Mouse (Mus musculus): Measurements from ENCODE around the gene Vrk3. TPM values are rescaled to one million over a fixed set of nuclear protein-coding genes. Genes with fewer than 3 reads are reported as not detected.
"Not testable (repeated sequence)": the region's sequence is repeated elsewhere in the genome, so short reads cannot be mapped to it uniquely, and the experiment has no call there.

Vrk3 gene
- polyA plus RNA-seq, 1 experiment from 2014 or later = 46.9 TPM

GRCm38 (mm10) chr7:44745076-44745475 is 3.1 kb upstream of the Vrk3 start:
- Histone ChIP-seq H3K4me1 (replicated peaks; ENCODE audit: control insufficient read depth, insufficient read depth, low read length) (peaks cover 23% of the 10 kb centered on the region), H3K4me3 (ENCODE audit: low read length) (peak overlapping the region; percentile 48), H3K27me3 (ENCODE audit: control insufficient read depth, insufficient read depth, low read depth, low read length) (no peaks in the 10 kb centered on the region), H3K27ac (ENCODE audit: low read length) (no peak overlapping the region), H3K9me3 (ENCODE audit: control insufficient read depth, low read length) (no peaks in the 10 kb centered on the region), H3K9ac (ENCODE audit: low read length) (peak overlapping the region; percentile 62), H3K36me3 (ENCODE audit: control insufficient read depth, insufficient read depth, low read length) (no peaks in the 10 kb centered on the region), H3K4me2 (ENCODE audit: low read depth, low read length) (peak overlapping the region; percentile 74)
- 0% methylated on average over 18 of the region's 18 CpGs for WGBS
- peak; percentile 56 for ATAC-seq (ENCODE audit: low read depth)

GRCm38 (mm10) chr7:44747115-44747514 is 1.1 kb upstream of the Vrk3 start:
- no peaks in the 10 kb centered on the region for H3K9me3 ChIP-seq (ENCODE audit: control insufficient read depth, low read length)
- WGBS = 60% methylated on average over 4 of the region's 4 CpGs
- peak overlapping the region; percentile 69 for H3K9ac ChIP-seq (ENCODE audit: low read length)
- peaks cover 23% of the 10 kb centered on the region for H3K4me1 ChIP-seq (replicated peaks; ENCODE audit: control insufficient read depth, insufficient read depth, low read length)
- no peak overlapping the region for H3K27ac ChIP-seq (ENCODE audit: low read length)
- H3K4me3 ChIP-seq (ENCODE audit: low read length) = peak overlapping the region; percentile 75
- H3K4me2 ChIP-seq (ENCODE audit: low read depth, low read length) = peak overlapping the region; percentile 90
- H3K36me3 ChIP-seq (ENCODE audit: control insufficient read depth, insufficient read depth, low read length) = no peaks in the 10 kb centered on the region
- no peak for ATAC-seq (ENCODE audit: low read depth)
- H3K27me3 ChIP-seq (ENCODE audit: control insufficient read depth, insufficient read depth, low read depth, low read length) = no peaks in the 10 kb centered on the region

- H3K9me3 ChIP-seq (ENCODE audit: control insufficient read depth, low read length); H3K27me3 ChIP-seq (ENCODE audit: control insufficient read depth, insufficient read depth, low read depth, low read length); H3K4me3 ChIP-seq (ENCODE audit: low read length); H3K4me2 ChIP-seq (ENCODE audit: low read depth, low read length); H3K9ac ChIP-seq (ENCODE audit: low read length); ATAC-seq (ENCODE audit: low read depth); H3K27ac ChIP-seq (ENCODE audit: low read length): not testable (repeated sequence)
- peaks cover 16% of the 10 kb centered on the region for H3K4me1 ChIP-seq (replicated peaks; ENCODE audit: control insufficient read depth, insufficient read depth, low read length)
- peaks cover 19% of the 10 kb centered on the region for H3K36me3 ChIP-seq (ENCODE audit: control insufficient read depth, insufficient read depth, low read length)
- 87% methylated on average over 1 of the region's 1 CpGs for WGBS
Measured at GRCm38 (mm10) chr7:44750950-44751349, 2.7 kb downstream of the Vrk3 start, which contains the start of gene Zfp473. Gene Zfp473, minus strand, starts transcription at chr7:44751050.

- WGBS = 64% methylated on average over 2 of the region's 2 CpGs
Measured at GRCm38 (mm10) chr7:44757164-44757563, 9.0 kb downstream of the Vrk3 start.

GRCm38 (mm10) chr7:44760366-44760765 is 12.2 kb downstream of the Vrk3 start:
- Histone ChIP-seq H3K4me3 (ENCODE audit: low read length) (no peak overlapping the region), H3K9me3 (ENCODE audit: control insufficient read depth, low read length) (no peaks in the 10 kb centered on the region), H3K36me3 (ENCODE audit: control insufficient read depth, insufficient read depth, low read length) (peaks cover 31% of the 10 kb centered on the region), H3K4me1 (replicated peaks; ENCODE audit: control insufficient read depth, insufficient read depth, low read length) (no peaks in the 10 kb centered on the region), H3K27ac (ENCODE audit: low read length) (no peak overlapping the region), H3K4me2 (ENCODE audit: low read depth, low read length) (no peak overlapping the region), H3K9ac (ENCODE audit: low read length) (no peak overlapping the region), H3K27me3 (ENCODE audit: control insufficient read depth, insufficient read depth, low read depth, low read length) (no peaks in the 10 kb centered on the region)
- ATAC-seq (ENCODE audit: low read depth) = no peak

More at GRCm38 (mm10) chr7:44757164-44757563, 9.0 kb downstream of the Vrk3 start:
- ATAC-seq (ENCODE audit: low read depth) = no peak
- no peak overlapping the region for H3K9ac ChIP-seq (ENCODE audit: low read length)
- peaks cover 41% of the 10 kb centered on the region for H3K36me3 ChIP-seq (ENCODE audit: control insufficient read depth, insufficient read depth, low read length)
- H3K9me3 ChIP-seq (ENCODE audit: control insufficient read depth, low read length) = no peaks in the 10 kb centered on the region
- H3K4me1 ChIP-seq (replicated peaks; ENCODE audit: control insufficient read depth, insufficient read depth, low read length) = no peaks in the 10 kb centered on the region
- no peak overlapping the region for H3K4me2 ChIP-seq (ENCODE audit: low read depth, low read length)
- H3K27me3 ChIP-seq (ENCODE audit: control insufficient read depth, insufficient read depth, low read depth, low read length) = no peaks in the 10 kb centered on the region
- no peak overlapping the region for H3K27ac ChIP-seq (ENCODE audit: low read length)
- no peak overlapping the region for H3K4me3 ChIP-seq (ENCODE audit: low read length)

GRCm38 (mm10) chr7:44768129-44768528 is 19.9 kb downstream of the Vrk3 start:
- 78% methylated on average over 5 of the region's 5 CpGs for WGBS
- no peak overlapping the region for H3K9ac ChIP-seq (ENCODE audit: low read length)
- H3K36me3 ChIP-seq (ENCODE audit: control insufficient read depth, insufficient read depth, low read length) = peaks cover 25% of the 10 kb centered on the region
- H3K4me1 ChIP-seq (replicated peaks; ENCODE audit: control insufficient read depth, insufficient read depth, low read length) = no peaks in the 10 kb centered on the region
- no peak overlapping the region for H3K27ac ChIP-seq (ENCODE audit: low read length)
- H3K27me3 ChIP-seq (ENCODE audit: control insufficient read depth, insufficient read depth, low read depth, low read length) = no peaks in the 10 kb centered on the region
- no peak for ATAC-seq (ENCODE audit: low read depth)
- H3K4me3 ChIP-seq (ENCODE audit: low read length) = no peak overlapping the region
- H3K4me2 ChIP-seq (ENCODE audit: low read depth, low read length) = no peak overlapping the region
- H3K9me3 ChIP-seq (ENCODE audit: control insufficient read depth, low read length) = no peaks in the 10 kb centered on the region

- peak; percentile 43; the same call in 1 of the 2 replicates for ATAC-seq (ENCODE audit: low read depth)
- 15% methylated on average over 6 of the region's 6 CpGs for WGBS
Measured at GRCm38 (mm10) chr7:44770046-44770578, 21.9 kb downstream of the Vrk3 start.

GRCm38 (mm10) chr7:44772591-44773204 is 24.5 kb downstream of the Vrk3 start:
- Histone ChIP-seq H3K4me3 (ENCODE audit: low read length) (no peak overlapping the region), H3K4me1 (replicated peaks; ENCODE audit: control insufficient read depth, insufficient read depth, low read length) (no peaks in the 10 kb centered on the region), H3K36me3 (ENCODE audit: control insufficient read depth, insufficient read depth, low read length) (peaks cover 26% of the 10 kb centered on the region), H3K4me2 (ENCODE audit: low read depth, low read length) (no peak overlapping the region), H3K9ac (ENCODE audit: low read length) (no peak overlapping the region), H3K27me3 (ENCODE audit: control insufficient read depth, insufficient read depth, low read depth, low read length) (no peaks in the 10 kb centered on the region), H3K27ac (ENCODE audit: low read length) (no peak overlapping the region), H3K9me3 (ENCODE audit: control insufficient read depth, low read length) (no peaks in the 10 kb centered on the region)
- ATAC-seq (ENCODE audit: low read depth) = no peak
- 80% methylated on average over 8 of the region's 8 CpGs for WGBS

More at GRCm38 (mm10) chr7:44770046-44770578, 21.9 kb downstream of the Vrk3 start:
- H3K9ac ChIP-seq (ENCODE audit: low read length) = no peak overlapping the region
- no peak overlapping the region for H3K27ac ChIP-seq (ENCODE audit: low read length)
- H3K4me3 ChIP-seq (ENCODE audit: low read length) = no peak overlapping the region
- H3K4me1 ChIP-seq (replicated peaks; ENCODE audit: control insufficient read depth, insufficient read depth, low read length) = no peaks in the 10 kb centered on the region
- H3K36me3 ChIP-seq (ENCODE audit: control insufficient read depth, insufficient read depth, low read length) = peaks cover 33% of the 10 kb centered on the region
- H3K4me2 ChIP-seq (ENCODE audit: low read depth, low read length) = no peak overlapping the region
- no peaks in the 10 kb centered on the region for H3K27me3 ChIP-seq (ENCODE audit: control insufficient read depth, insufficient read depth, low read depth, low read length)
- H3K9me3 ChIP-seq (ENCODE audit: control insufficient read depth, low read length) = no peaks in the 10 kb centered on the region

- H3K36me3 ChIP-seq (ENCODE audit: control insufficient read depth, insufficient read depth, low read length) = peaks cover 13% of the 10 kb centered on the region
- no peak for ATAC-seq (ENCODE audit: low read depth)
- 80% methylated on average over 9 of the region's 9 CpGs for WGBS
Measured at GRCm38 (mm10) chr7:44776849-44777498, 28.8 kb downstream of the Vrk3 start.

More at GRCm38 (mm10) chr7:44776849-44777498, 28.8 kb downstream of the Vrk3 start:
- Histone ChIP-seq H3K4me1 (replicated peaks; ENCODE audit: control insufficient read depth, insufficient read depth, low read length) (no peaks in the 10 kb centered on the region), H3K4me3 (ENCODE audit: low read length) (no peak overlapping the region), H3K9ac (ENCODE audit: low read length) (no peak overlapping the region), H3K9me3 (ENCODE audit: control insufficient read depth, low read length) (no peaks in the 10 kb centered on the region), H3K4me2 (ENCODE audit: low read depth, low read length) (no peak overlapping the region), H3K27me3 (ENCODE audit: control insufficient read depth, insufficient read depth, low read depth, low read length) (no peaks in the 10 kb centered on the region), H3K27ac (ENCODE audit: low read length) (no peak overlapping the region)

Measured in lung, embryonic 16.5 days (tissue).